Mouse (Mus musculus) kidney, adult 2 months (tissue): ENCODE measurements around the gene Slc40a1.

ENCODE experiments used
- CTCF ChIP-seq: fragments of 200-500 bp; conservative IDR thresholded peaks from 2 replicates; pipeline ENCODE4 v1.5.1; 2011; ENCODE audit warnings: low read depth, mild to moderate bottlenecking, control low read depth, low read length, moderate library complexity, mixed read lengths; ENCODE audit not compliant: insufficient read depth, insufficient read length
- POLR2A ChIP-seq: fragments of 200-500 bp; IDR thresholded peaks from one replicate; pipeline ENCODE4 v1.6.1; 2011; ENCODE audit warnings: low read depth, low read length, control low read depth

DNA sequence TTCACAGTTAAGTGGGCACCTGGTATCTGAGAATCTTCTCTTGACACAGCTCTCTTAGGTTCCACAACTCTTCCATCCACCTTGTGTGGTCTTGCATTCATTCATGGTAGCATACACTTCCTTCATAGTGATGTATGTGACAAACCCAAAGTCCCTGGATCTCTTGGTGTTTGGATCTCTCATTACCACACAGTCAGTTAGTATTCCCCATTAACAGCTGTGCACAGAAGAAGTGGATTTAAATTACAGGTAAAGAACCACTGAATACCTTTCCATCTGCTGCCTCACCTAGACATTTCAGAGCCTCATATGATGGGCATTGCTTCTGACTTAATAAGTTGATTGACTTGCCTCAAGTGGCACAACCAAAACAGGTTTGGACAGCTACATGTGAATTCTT is 36.1 kb downstream of the Slc40a1 start, which contains the start of gene Gm5269:
- TF ChIP-seq CTCF (no peak), POLR2A (no peak)
